Mouse (Mus musculus) hindbrain, embryonic 15.5 days (tissue): ENCODE measurements at regions not wholly inside any gene's neighbourhood (a gene's known extent, or its start where the extent isn't known, plus 50 kb on each side); places are given as distances from the start of the nearest gene placed in this dataset.
A peak's percentile ranks its signal among the peaks of the same experiment; 100 is the strongest.

Experiments
- ATAC-seq: fragments of 200-750 bp; cut with Nextera tagmentation; 2 replicates; pipeline ENCODE4 v1.8.0; 2017; ENCODE audit warnings: low read depth, moderate number of reproducible peaks, moderate TSS enrichment; ENCODE audit not compliant: low FRiP score
- H3K27ac ChIP-seq: fragments of 300-500 bp; sonication (generic); replicated peaks from 2 replicates; pipeline ENCODE4 v1.5.1; 2015; ENCODE audit warnings: mild to moderate bottlenecking, inconsistent platforms
- H3K27me3 ChIP-seq: fragments of 300-500 bp; sonication (generic); 2 replicates; pipeline ENCODE4 v1.6.1; 2015; ENCODE audit warnings: control low read depth, inconsistent platforms
- H3K36me3 ChIP-seq: fragments of 300-500 bp; sonication (generic); 2 replicates; pipeline ENCODE4 v1.6.1; 2015; ENCODE audit warnings: control low read depth, inconsistent platforms
- H3K4me1 ChIP-seq: fragments of 300-500 bp; sonication (generic); replicated peaks from 2 replicates; pipeline ENCODE4 v1.6.1; 2015; ENCODE audit warnings: control low read depth, inconsistent platforms
- H3K4me2 ChIP-seq: fragments of 300-500 bp; sonication (generic); 2 replicates; pipeline ENCODE4 v1.6.1; 2015; ENCODE audit warnings: moderate library complexity, mild to moderate bottlenecking, inconsistent platforms
- H3K4me3 ChIP-seq: fragments of 300-500 bp; sonication (generic); 2 replicates; pipeline ENCODE4 v1.5.1; 2015; ENCODE audit warnings: mild to moderate bottlenecking, inconsistent platforms
- H3K9ac ChIP-seq: fragments of 300-500 bp; sonication (generic); 2 replicates; pipeline ENCODE4 v1.6.1; 2015; ENCODE audit warnings: inconsistent platforms
- H3K9me3 ChIP-seq: fragments of 300-500 bp; sonication (generic); 2 replicates; pipeline ENCODE4 v1.6.1; 2016; ENCODE audit warnings: control low read depth, inconsistent platforms
- whole genome bisulfite sequencing: fragments of 180-500 bp; shearing (Covaris S2); methylation state at CpG from one replicate; pipeline ENCODE4 v1.1.7; 2015; 5-methylcytosine and 5-hydroxymethylcytosine counted together

- no peak overlapping the region for H3K9ac ChIP-seq
- no peaks in the 10 kb centered on the region for H3K27me3 ChIP-seq
- no peak overlapping the region for H3K4me2 ChIP-seq
- no peak overlapping the region for H3K4me3 ChIP-seq
- no peak for ATAC-seq
- H3K9me3 ChIP-seq = no peaks in the 10 kb centered on the region
- WGBS = 43% methylated on average over 6 of the region's 6 CpGs
- H3K4me1 ChIP-seq = peaks cover 26% of the 10 kb centered on the region
- no peak overlapping the region for H3K27ac ChIP-seq
- H3K36me3 ChIP-seq = no peaks in the 10 kb centered on the region
Measured at GRCm38 (mm10) chr2:28326056-28326455, 120.5 kb upstream of the Ppp1r26 start.

DNA sequence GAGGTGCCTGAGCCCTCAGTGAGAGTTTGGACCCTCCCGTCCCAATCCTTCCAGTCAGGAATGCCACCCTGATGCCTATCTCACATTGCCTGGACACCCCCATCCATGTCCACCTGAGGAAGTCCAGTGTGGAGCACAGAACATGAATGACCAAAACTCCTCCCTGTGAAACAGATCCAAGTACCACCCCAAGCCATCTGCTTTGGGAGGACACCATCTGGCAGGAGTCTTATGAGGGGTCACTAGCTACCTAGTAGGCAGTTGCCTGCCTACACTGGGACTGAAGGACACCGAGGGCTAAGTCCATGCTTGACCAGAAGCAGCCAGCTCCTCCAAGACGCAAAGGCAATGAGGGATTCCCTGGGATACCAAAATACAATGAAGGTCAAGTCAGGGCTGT is 119.9 kb upstream of the Ppp1r26 start:
- no peaks in the 10 kb centered on the region for H3K9me3 ChIP-seq
- no peak overlapping the region for H3K9ac ChIP-seq
- no peak overlapping the region for H3K4me2 ChIP-seq
- H3K27ac ChIP-seq = no peak overlapping the region
- H3K27me3 ChIP-seq = no peaks in the 10 kb centered on the region
- H3K4me1 ChIP-seq = peaks cover 26% of the 10 kb centered on the region
- 84% methylated on average over 3 of the region's 3 CpGs for WGBS
- no peaks in the 10 kb centered on the region for H3K36me3 ChIP-seq
- ATAC-seq = no peak
- no peak overlapping the region for H3K4me3 ChIP-seq

DNA sequence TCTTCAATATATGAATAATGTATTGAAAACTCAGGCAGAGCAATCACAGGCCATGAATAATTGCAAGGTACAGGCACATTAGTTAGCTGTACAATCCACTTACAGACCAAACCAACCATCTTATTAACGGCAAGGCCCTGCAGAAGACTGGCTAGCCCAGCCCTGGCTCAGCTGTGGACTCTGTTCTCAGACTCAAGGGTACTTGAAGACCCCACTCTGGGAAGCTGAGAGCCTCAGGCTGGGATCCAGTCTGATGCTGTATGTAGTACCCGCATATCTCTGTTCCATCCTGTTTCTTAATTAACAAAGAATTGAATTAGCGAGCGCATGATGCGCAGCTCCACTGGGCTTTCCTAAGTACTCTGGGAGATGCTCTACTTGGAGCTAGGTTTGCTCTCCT is 117.5 kb upstream of the Ppp1r26 start:
- Histone ChIP-seq H3K4me3 (no peak overlapping the region), H3K27ac (no peak overlapping the region), H3K36me3 (no peaks in the 10 kb centered on the region), H3K9me3 (no peaks in the 10 kb centered on the region), H3K9ac (no peak overlapping the region), H3K27me3 (no peaks in the 10 kb centered on the region), H3K4me1 (peaks cover 27% of the 10 kb centered on the region), H3K4me2 (no peak overlapping the region)
- ATAC-seq = peak; percentile 10; the same call in 1 of the 2 replicates
- 68% methylated on average over 5 of the region's 5 CpGs for WGBS

DNA sequence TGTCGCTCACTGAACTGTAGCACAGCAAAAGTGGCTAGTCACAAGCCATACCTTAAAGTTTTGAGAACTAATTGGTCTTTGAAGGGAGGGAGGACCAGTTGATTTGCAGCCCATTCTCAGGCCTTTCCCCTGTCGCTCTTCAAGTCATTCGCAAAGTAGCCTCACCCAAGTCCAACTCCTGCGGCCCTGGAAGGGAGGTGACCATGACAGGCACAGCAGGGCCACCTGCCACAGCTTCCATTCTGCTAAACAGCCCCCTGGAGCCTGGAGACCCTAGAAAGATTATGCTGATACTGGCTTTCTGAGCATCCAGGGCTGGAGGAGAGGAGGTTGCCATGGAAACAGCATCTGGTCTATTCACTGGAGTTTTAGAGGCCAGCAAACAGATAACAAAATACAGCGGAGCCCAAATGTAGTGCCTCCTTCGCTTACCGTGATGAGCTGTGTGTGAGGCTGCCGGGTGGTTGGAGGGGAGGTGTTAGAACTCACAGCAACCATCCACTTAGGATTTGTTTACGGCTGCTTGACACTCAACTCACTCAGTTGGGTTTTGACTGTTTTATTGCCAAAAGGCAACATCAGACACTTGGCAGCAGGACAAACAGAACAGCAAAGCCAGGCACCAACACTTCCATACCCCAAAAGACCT is 111.3 kb upstream of the Ppp1r26 start:
- peak; percentile 57; the same call in 1 of the 2 replicates for ATAC-seq
- H3K4me1 ChIP-seq = peaks cover 35% of the 10 kb centered on the region
- no peak overlapping the region; the same call in 1 of the 2 replicates for H3K4me2 ChIP-seq
- no peak overlapping the region for H3K4me3 ChIP-seq
- peak overlapping the region; percentile 70 for H3K27ac ChIP-seq
- WGBS = 28% methylated on average over 9 of the region's 9 CpGs
- H3K9ac ChIP-seq = no peak overlapping the region
- H3K27me3 ChIP-seq = no peaks in the 10 kb centered on the region
- no peaks in the 10 kb centered on the region for H3K36me3 ChIP-seq
- no peaks in the 10 kb centered on the region for H3K9me3 ChIP-seq

- H3K9ac ChIP-seq = no peak overlapping the region
- whole genome bisulfite sequencing = 65% methylated on average over 3 of the region's 3 CpGs
- no peak overlapping the region for H3K4me3 ChIP-seq
- ATAC-seq = peak; percentile 51; the same call in 1 of the 2 replicates
- H3K27me3 ChIP-seq = no peaks in the 10 kb centered on the region
- H3K27ac ChIP-seq = peak overlapping the region; percentile 70
- H3K9me3 ChIP-seq = no peaks in the 10 kb centered on the region
- H3K36me3 ChIP-seq = no peaks in the 10 kb centered on the region
- no peak overlapping the region; the same call in 1 of the 2 replicates for H3K4me2 ChIP-seq
- H3K4me1 ChIP-seq = peaks cover 35% of the 10 kb centered on the region
Measured at GRCm38 (mm10) chr2:28335810-28336209, 110.8 kb upstream of the Ppp1r26 start.

DNA sequence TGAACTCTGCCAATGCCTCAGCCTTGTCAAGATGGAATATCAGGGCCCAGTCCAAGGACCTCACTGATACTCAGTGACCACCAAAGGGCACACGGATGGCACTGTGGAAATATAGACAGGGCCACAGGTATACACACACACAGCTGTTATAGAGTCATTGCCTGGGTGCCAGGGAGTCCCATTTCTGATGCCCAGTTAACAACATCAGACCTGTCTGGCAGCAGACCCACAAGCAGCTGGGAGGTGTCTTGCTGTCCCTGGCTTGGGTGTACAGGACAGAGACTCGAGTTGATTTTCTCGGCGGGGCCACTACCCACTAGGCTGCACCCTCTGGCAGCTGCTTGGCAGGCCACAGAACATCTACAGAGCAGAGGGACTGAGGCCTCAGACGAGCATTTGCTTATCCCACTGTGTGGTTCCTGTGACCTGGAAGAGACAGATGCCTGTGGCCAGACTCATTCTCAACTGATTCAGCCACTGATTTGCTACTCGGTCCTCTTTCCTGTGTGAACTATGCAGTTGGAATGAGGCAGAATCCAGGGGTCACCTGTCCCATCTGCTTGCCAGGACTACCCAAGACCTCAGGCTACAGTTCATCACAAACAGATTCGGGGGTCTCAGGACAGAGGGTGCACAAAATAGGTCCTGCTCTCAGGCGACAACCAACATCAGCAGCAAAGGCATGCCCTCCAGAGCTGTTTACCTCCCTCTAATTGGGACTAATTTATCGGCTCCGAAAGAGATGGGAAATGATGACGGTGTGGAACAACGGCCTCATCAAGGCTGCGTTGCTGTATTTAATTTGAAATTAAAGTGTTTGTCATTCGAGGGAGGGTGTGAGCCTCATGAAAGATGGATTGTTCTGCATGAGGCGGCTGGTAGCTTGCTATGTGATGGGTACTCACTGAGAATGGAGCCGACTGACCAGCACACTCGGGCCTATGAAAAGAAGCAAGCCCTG is 110.0 kb upstream of the Ppp1r26 start:
- Histone ChIP-seq H3K4me2 (no peak overlapping the region), H3K9me3 (no peaks in the 10 kb centered on the region), H3K27ac (0 out of 2 replicates have a peak overlapping the region, but pooled peaks have one; percentile 4), H3K9ac (no peak overlapping the region), H3K27me3 (no peaks in the 10 kb centered on the region), H3K4me1 (peaks cover 35% of the 10 kb centered on the region), H3K36me3 (no peaks in the 10 kb centered on the region), H3K4me3 (no peak overlapping the region)
- no peak for ATAC-seq
- WGBS = 58% methylated on average over 17 of the region's 17 CpGs

DNA sequence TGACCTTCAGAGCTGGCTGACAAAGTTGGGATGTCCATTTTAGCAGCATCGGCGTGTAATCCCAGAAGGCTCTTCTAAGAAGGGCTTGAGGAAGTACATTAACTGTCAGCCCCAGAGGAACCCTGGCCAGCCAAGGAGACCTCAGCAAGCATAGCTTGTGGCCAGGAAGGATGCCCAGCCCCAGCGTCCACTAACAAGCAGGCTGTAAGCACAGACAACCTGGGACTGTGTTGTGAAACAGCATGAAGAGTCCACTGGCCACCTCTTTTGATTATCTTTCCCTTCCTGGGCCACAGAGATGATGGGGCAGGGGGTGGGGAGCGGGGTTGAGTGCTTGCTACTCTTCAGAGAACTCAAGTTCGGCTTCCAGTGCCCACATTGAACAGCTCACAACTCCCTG is 109.0 kb upstream of the Ppp1r26 start:
- no peak overlapping the region for H3K9ac ChIP-seq
- H3K4me3 ChIP-seq = no peak overlapping the region
- peaks cover 35% of the 10 kb centered on the region for H3K4me1 ChIP-seq
- H3K9me3 ChIP-seq = no peaks in the 10 kb centered on the region
- no peak overlapping the region for H3K4me2 ChIP-seq
- WGBS = 87% methylated on average over 5 of the region's 5 CpGs
- no peak for ATAC-seq
- H3K27me3 ChIP-seq = no peaks in the 10 kb centered on the region
- no peak overlapping the region for H3K27ac ChIP-seq
- no peaks in the 10 kb centered on the region for H3K36me3 ChIP-seq

DNA sequence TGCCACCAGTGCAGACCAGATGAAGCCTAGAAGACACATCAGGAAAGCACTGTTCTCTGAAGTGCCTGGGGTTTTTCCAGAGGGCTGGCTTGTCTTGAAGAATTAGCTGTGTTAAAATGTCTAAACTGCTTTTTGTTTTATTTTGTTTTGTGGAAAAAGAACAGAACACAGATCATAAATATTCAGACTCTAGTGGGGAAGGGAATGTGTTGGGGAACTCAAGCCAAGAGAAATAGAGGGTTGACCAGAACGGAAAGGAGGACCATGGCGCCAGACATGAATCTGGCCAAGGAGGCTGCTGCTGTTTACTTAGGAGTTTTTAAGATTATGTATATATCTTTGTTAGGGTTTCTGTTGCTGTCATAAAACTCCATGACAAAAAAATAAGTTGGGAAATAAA is 105.3 kb upstream of the Ppp1r26 start:
- 92% methylated on average over 2 of the region's 2 CpGs for WGBS
- H3K36me3 ChIP-seq = no peaks in the 10 kb centered on the region
- no peaks in the 10 kb centered on the region for H3K9me3 ChIP-seq
- H3K4me1 ChIP-seq = peaks cover 13% of the 10 kb centered on the region
- H3K9ac ChIP-seq = no peak overlapping the region
- H3K4me2 ChIP-seq = no peak overlapping the region
- no peaks in the 10 kb centered on the region for H3K27me3 ChIP-seq
- H3K27ac ChIP-seq = no peak overlapping the region
- no peak overlapping the region for H3K4me3 ChIP-seq
- ATAC-seq = no peak

DNA sequence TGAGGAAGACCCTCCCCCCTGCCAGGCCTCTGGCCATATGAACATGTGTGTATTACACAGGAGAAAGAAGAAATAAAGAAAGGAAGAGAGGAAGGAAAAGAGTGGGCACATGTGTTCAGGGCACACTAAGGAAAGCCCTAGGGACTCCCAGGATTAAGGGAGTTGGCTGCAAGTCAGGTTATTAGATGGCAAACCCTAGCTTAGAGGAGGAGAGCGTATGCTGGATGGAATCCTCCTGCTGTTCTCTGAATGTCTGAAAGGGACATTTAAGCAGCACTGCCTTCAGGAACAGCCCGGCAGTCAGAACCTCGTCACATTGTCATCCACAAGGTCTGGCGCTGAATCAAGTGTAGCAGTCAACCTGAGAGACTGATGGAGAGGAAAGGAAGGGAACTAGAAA is 98.1 kb upstream of the Ppp1r26 start:
- H3K27me3 ChIP-seq = no peaks in the 10 kb centered on the region
- 51% methylated on average over 4 of the region's 4 CpGs for WGBS
- H3K27ac ChIP-seq = no peak overlapping the region
- H3K4me2 ChIP-seq = no peak overlapping the region
- H3K36me3 ChIP-seq = no peaks in the 10 kb centered on the region
- ATAC-seq = no peak
- no peaks in the 10 kb centered on the region for H3K4me1 ChIP-seq
- no peaks in the 10 kb centered on the region for H3K9me3 ChIP-seq
- no peak overlapping the region for H3K4me3 ChIP-seq
- no peak overlapping the region for H3K9ac ChIP-seq

DNA sequence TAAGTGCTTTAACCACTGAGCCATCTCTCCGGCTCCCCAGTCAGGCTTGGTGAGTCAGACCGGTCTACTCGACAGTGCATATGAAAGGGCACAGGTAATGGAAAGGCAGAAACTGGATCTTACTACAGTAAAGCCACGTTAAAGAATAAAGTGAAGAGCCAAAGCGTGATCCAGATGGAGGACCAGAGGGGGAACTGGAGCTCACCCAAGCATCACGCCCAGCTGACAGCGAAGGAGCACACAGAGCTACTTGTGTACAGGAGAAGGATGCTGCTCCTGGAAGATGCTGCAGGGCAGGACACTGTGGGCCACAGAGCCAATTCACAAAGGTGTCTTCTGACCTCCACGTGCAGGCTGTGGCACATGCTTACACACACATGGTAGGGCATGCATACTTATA is 96.7 kb upstream of the Ppp1r26 start:
- no peak for ATAC-seq
- H3K4me3 ChIP-seq = no peak overlapping the region

GRCm38 (mm10) chr2:28351445-28351844 is 95.2 kb upstream of the Ppp1r26 start:
- WGBS = 95% methylated on average over 10 of the region's 10 CpGs
- no peak for ATAC-seq

More for the DNA sequence above, 96.7 kb upstream of the Ppp1r26 start:
- no peak overlapping the region for H3K4me2 ChIP-seq
- 83% methylated on average over 8 of the region's 8 CpGs for WGBS
- no peaks in the 10 kb centered on the region for H3K4me1 ChIP-seq
- no peaks in the 10 kb centered on the region for H3K36me3 ChIP-seq
- no peak overlapping the region for H3K9ac ChIP-seq
- H3K27ac ChIP-seq = no peak overlapping the region
- H3K9me3 ChIP-seq = no peaks in the 10 kb centered on the region
- H3K27me3 ChIP-seq = no peaks in the 10 kb centered on the region

DNA sequence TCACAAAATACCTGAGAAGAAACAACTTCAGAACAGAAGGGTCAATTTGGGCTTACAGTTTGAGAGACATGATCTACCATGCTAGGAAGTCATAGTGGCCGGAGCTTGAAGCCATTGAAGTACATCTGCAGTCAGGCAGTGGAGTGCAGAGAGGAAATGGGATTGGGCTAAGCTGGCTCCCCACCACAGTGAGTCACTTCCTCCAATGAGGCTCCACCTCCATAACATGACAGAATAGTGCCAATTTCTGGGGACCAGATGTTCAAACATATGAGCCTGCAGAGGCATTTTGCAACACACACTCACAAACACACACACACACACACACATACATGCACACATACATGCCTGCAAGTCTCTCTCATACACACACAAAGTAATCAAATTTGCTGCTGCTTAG is 93.7 kb upstream of the Ppp1r26 start:
- Histone ChIP-seq H3K36me3 (no peaks in the 10 kb centered on the region), H3K9me3 (no peaks in the 10 kb centered on the region), H3K27ac (no peak overlapping the region), H3K27me3 (no peaks in the 10 kb centered on the region), H3K4me2 (no peak overlapping the region), H3K4me1 (no peaks in the 10 kb centered on the region), H3K4me3 (no peak overlapping the region), H3K9ac (no peak overlapping the region)
- ATAC-seq = no peak
- WGBS = 83% methylated on average over 1 of the region's 1 CpGs

More at GRCm38 (mm10) chr2:28351445-28351844, 95.2 kb upstream of the Ppp1r26 start:
- no peaks in the 10 kb centered on the region for H3K36me3 ChIP-seq
- no peak overlapping the region for H3K4me2 ChIP-seq
- H3K4me3 ChIP-seq = no peak overlapping the region
- no peak overlapping the region for H3K27ac ChIP-seq
- no peaks in the 10 kb centered on the region for H3K9me3 ChIP-seq
- no peaks in the 10 kb centered on the region for H3K27me3 ChIP-seq
- H3K9ac ChIP-seq = no peak overlapping the region
- no peaks in the 10 kb centered on the region for H3K4me1 ChIP-seq
